Mouse (Mus musculus): Measurements from ENCODE around the gene Csad.

- no peak for TF ChIP-seq POLR2A (IDR thresholded peaks at IDR 0.05; ENCODE audit: borderline replicate concordance, extremely low read depth, low read depth, low read length)
- no peak for TF ChIP-seq CTCF (IDR thresholded peaks at IDR 0.05; ENCODE audit: insufficient read depth, low read length)
Measured at GRCm38 (mm10) chr15:102208092-102208561, 3.6 kb upstream of the Csad start.

Measured in lung, adult 2 months (tissue).